Mouse (Mus musculus): Measurements from ENCODE around the gene Eln. TPM values are rescaled to one million over a fixed set of nuclear protein-coding genes. Genes with fewer than 3 reads are reported as not detected.

Eln gene
- total and polyA plus RNA-seq, 2 experiments: 0.37 to 4.0 TPM

DNA sequence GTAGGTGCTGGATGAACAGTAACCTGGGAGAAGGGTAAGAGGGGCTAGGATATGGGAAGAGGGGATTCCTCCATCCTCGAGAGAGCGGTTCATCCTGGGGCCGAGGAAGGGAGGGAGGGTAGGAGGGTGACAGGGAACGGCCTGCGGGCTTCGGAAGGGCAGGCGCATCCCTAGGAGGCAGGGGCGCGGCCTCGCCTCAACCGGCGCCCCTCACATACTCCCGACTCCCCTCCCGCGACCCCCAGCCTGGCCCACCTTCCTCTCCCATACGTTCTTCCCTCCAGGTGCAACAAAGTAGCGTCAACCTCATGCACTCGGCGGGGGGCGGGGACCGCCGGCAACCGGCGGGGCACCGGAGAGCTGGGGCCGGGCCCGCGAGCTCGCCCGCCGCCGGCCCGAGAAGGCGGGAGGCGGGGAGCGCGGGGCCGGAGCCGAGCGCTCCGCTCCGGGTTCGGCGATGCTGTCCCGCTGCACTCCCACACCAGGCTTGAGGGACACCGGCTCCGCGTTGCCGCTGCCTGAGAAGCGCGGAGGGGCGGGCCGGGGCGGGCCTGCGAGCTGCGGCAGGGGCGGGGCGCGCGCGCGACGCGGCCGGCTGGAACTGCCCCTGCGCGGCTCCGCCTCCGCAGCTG is 58.9 kb downstream of the Eln start, which contains the start of gene Limk1:
Limk1 (minus strand) TSS at position 513 of the 632 bp plus-strand sequence.
- H3K27ac ChIP-seq (replicated peaks; ENCODE audit: insufficient read depth, low read depth, low read length): no peak within 1 kb of the TSS
- under 1% methylated on average over 53 of the region's 69 CpGs for WGBS
- no peak for TF ChIP-seq CTCF (IDR thresholded peaks at IDR 0.05; ENCODE audit: low read depth, low read length)
- no peak for TF ChIP-seq POLR2A (IDR thresholded peaks at IDR 0.05; ENCODE audit: extremely low read depth, insufficient read depth, low read length)

DNA sequence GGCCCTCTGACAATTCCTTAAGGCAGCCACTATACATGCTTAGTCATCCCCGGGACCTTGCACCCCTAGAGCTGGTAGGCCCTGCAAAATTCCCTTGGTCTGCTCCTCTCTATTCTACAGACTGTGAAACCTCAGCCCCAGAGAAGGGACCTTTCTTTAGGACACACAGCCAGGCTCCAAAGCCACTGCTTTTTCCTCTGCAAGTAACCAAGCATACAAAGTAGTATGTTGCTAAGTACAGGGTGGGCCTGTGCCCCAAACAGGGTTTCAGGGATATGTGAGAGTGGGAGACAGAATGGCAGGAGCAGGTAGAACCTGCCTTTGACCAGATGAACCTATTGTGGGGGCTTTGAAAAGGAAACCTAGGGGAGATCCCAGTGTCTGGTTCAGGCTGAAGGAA is 59.9 kb downstream of the Eln start:
- DNase-seq (ENCODE audit: extremely low read depth, low read depth, low spot score): no peak
- no peaks in the 10 kb centered on the region for H3K79me2 ChIP-seq (ENCODE audit: control insufficient read depth, insufficient read depth, low read length)
- H3K27me3 ChIP-seq (ENCODE audit: control insufficient read depth, insufficient read depth, low read length): no peaks in the 10 kb centered on the region
- no peaks in the 10 kb centered on the region for H3K36me3 ChIP-seq (ENCODE audit: control insufficient read depth, insufficient read depth, low read length)
- TF ChIP-seq POLR2A (IDR thresholded peaks at IDR 0.05; ENCODE audit: extremely low read depth, insufficient read depth, low read length): no peak
- no peaks in the 10 kb centered on the region for H3K4me1 ChIP-seq (ENCODE audit: control insufficient read depth, insufficient read depth, low read length)
- no peak overlapping the region for H3K4me3 ChIP-seq (ENCODE audit: insufficient read depth, low read depth, low read length)
- no peak overlapping the region for H3K9ac ChIP-seq (ENCODE audit: low read depth, low read length)
- H3K27ac ChIP-seq (replicated peaks; ENCODE audit: insufficient read depth, low read depth, low read length): no peak overlapping the region
- WGBS: 84% methylated on average over 1 of the region's 1 CpGs

More for the DNA sequence above, 58.9 kb downstream of the Eln start, which contains the start of gene Limk1:
- Histone ChIP-seq H3K4me1 (ENCODE audit: control insufficient read depth, insufficient read depth, low read length) (no peaks in the 10 kb centered on the region), H3K79me2 (ENCODE audit: control insufficient read depth, insufficient read depth, low read length) (no peaks in the 10 kb centered on the region), H3K36me3 (ENCODE audit: control insufficient read depth, insufficient read depth, low read length) (no peaks in the 10 kb centered on the region), H3K9ac (ENCODE audit: low read depth, low read length) (peak within 1 kb of the TSS; percentile 61), H3K27me3 (ENCODE audit: control insufficient read depth, insufficient read depth, low read length) (no peaks in the 10 kb centered on the region), H3K4me3 (ENCODE audit: insufficient read depth, low read depth, low read length) (peak within 1 kb of the TSS; percentile 67)
- no peak for DNase-seq (ENCODE audit: extremely low read depth, low read depth, low spot score)

DNA sequence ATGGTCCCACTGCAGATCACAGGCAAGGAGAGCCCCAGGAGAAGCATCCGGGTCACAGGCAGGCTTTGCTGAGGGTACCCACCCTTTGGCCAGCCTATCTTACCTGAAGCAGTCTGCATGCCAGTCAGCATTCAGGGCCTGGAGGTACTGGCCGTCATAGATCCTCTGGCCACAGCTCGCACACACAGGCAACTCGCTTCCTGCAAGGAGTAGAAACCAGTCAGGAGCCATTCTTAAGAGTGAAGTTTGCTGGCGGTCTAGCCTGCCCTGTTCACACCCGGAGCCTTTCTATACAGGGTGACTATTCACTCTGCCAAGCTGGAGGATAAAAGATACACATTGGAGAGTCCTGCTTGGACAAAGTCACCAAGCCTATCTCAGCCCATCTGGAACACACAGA is 60.6 kb downstream of the Eln start:
- Histone ChIP-seq H3K27ac (replicated peaks; ENCODE audit: insufficient read depth, low read depth, low read length) (no peak overlapping the region), H3K4me1 (ENCODE audit: control insufficient read depth, insufficient read depth, low read length) (no peaks in the 10 kb centered on the region), H3K4me3 (ENCODE audit: insufficient read depth, low read depth, low read length) (no peak overlapping the region), H3K79me2 (ENCODE audit: control insufficient read depth, insufficient read depth, low read length) (no peaks in the 10 kb centered on the region), H3K9ac (ENCODE audit: low read depth, low read length) (no peak overlapping the region), H3K36me3 (ENCODE audit: control insufficient read depth, insufficient read depth, low read length) (no peaks in the 10 kb centered on the region), H3K27me3 (ENCODE audit: control insufficient read depth, insufficient read depth, low read length) (no peaks in the 10 kb centered on the region)
- no peak for TF ChIP-seq POLR2A (IDR thresholded peaks at IDR 0.05; ENCODE audit: extremely low read depth, insufficient read depth, low read length)
- no peak for TF ChIP-seq CTCF (IDR thresholded peaks at IDR 0.05; ENCODE audit: low read depth, low read length)
- 95% methylated on average over 6 of the region's 6 CpGs for WGBS
- DNase-seq (ENCODE audit: extremely low read depth, low read depth, low spot score): no peak

DNA sequence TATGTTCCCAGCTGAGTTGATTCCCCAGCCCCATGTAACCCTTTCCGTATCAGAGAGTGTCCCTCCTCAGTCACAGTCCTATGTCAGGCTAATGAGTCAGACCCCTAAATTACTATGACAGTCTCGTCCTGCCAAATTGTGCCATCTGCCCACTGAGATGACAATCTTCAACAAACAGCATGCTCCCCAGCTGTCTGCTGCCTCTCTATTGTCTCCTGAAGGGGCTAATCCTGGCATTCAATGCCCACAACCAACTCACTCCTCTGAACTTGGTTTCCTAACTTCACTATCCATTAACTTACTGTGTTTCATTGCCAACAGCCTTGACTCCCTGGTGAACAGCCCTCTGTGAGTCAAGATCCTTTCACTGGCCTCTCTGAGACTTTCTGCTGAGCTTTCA is 62.7 kb downstream of the Eln start:
- Histone ChIP-seq H3K27me3 (ENCODE audit: control insufficient read depth, insufficient read depth, low read length) (no peaks in the 10 kb centered on the region), H3K4me3 (ENCODE audit: insufficient read depth, low read depth, low read length) (no peak overlapping the region), H3K36me3 (ENCODE audit: control insufficient read depth, insufficient read depth, low read length) (no peaks in the 10 kb centered on the region), H3K27ac (replicated peaks; ENCODE audit: insufficient read depth, low read depth, low read length) (no peak overlapping the region), H3K4me1 (ENCODE audit: control insufficient read depth, insufficient read depth, low read length) (peaks cover 6% of the 10 kb centered on the region), H3K79me2 (ENCODE audit: control insufficient read depth, insufficient read depth, low read length) (no peaks in the 10 kb centered on the region), H3K9ac (ENCODE audit: low read depth, low read length) (no peak overlapping the region)
- TF ChIP-seq CTCF (IDR thresholded peaks at IDR 0.05; ENCODE audit: low read depth, low read length): no peak
- TF ChIP-seq POLR2A (IDR thresholded peaks at IDR 0.05; ENCODE audit: extremely low read depth, insufficient read depth, low read length): no peak
- 94% methylated on average over 2 of the region's 2 CpGs for WGBS
- peak; percentile 48 for DNase-seq (ENCODE audit: extremely low read depth, low read depth, low spot score)

DNA sequence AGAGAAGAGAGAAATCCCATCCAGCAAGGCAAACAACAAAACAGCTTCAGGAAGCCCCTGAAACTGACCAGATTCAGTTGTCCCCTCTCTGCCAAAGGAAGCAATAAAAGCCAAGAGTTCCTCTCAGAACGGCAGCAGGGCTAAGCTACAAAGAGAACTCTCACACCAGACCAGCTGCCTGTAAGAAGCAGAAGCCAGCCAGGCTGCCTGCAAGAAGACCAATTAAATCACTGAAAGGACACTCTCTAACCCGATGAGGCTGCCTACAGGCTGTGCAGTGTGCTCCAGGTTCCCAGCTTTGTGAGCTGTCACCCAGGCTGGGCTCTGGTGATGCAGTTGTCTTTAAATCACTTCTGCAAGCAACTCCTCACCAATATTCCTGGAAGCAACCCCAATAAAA is 63.3 kb downstream of the Eln start:
- Histone ChIP-seq H3K27me3 (ENCODE audit: control insufficient read depth, insufficient read depth, low read length) (no peaks in the 10 kb centered on the region), H3K79me2 (ENCODE audit: control insufficient read depth, insufficient read depth, low read length) (no peaks in the 10 kb centered on the region), H3K4me1 (ENCODE audit: control insufficient read depth, insufficient read depth, low read length) (peaks cover 6% of the 10 kb centered on the region), H3K36me3 (ENCODE audit: control insufficient read depth, insufficient read depth, low read length) (no peaks in the 10 kb centered on the region), H3K4me3 (ENCODE audit: insufficient read depth, low read depth, low read length) (no peak overlapping the region), H3K9ac (ENCODE audit: low read depth, low read length) (no peak overlapping the region), H3K27ac (replicated peaks; ENCODE audit: insufficient read depth, low read depth, low read length) (no peak overlapping the region)
- TF ChIP-seq CTCF (IDR thresholded peaks at IDR 0.05; ENCODE audit: low read depth, low read length): no peak
- TF ChIP-seq POLR2A (IDR thresholded peaks at IDR 0.05; ENCODE audit: extremely low read depth, insufficient read depth, low read length): no peak
- no peak for DNase-seq (ENCODE audit: extremely low read depth, low read depth, low spot score)
- WGBS: 77% methylated on average over 2 of the region's 2 CpGs

DNA sequence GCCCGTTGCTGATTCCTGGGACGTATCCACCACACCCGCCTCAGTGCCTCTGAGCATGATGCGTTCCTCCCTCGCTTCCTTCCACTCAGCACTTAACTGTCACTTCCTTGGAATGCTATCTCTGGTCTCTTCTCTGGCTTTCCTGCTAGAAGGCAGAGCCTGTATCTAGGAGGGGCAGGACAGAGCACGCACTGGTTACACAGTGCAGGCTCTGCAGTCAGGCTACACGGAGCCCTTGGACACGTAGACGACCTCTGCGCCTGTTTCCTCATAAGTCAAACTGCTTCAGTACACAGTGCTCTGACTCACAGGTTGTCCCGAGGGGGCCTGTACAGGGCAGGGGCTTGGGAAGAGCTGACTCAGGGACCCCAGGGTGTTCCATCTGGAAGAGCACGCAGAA is 66.9 kb downstream of the Eln start:
- Histone ChIP-seq H3K79me2 (ENCODE audit: control insufficient read depth, insufficient read depth, low read length) (no peaks in the 10 kb centered on the region), H3K4me3 (ENCODE audit: insufficient read depth, low read depth, low read length) (no peak overlapping the region), H3K27me3 (ENCODE audit: control insufficient read depth, insufficient read depth, low read length) (no peaks in the 10 kb centered on the region), H3K36me3 (ENCODE audit: control insufficient read depth, insufficient read depth, low read length) (no peaks in the 10 kb centered on the region), H3K9ac (ENCODE audit: low read depth, low read length) (peak overlapping the region; percentile 7; the same call in 1 of the 2 replicates), H3K4me1 (ENCODE audit: control insufficient read depth, insufficient read depth, low read length) (peaks cover 8% of the 10 kb centered on the region), H3K27ac (replicated peaks; ENCODE audit: insufficient read depth, low read depth, low read length) (peak overlapping the region; percentile 58)
- 57% methylated on average over 12 of the region's 12 CpGs for WGBS
- TF ChIP-seq POLR2A (IDR thresholded peaks at IDR 0.05; ENCODE audit: extremely low read depth, insufficient read depth, low read length) (no peak), CTCF (IDR thresholded peaks at IDR 0.05; ENCODE audit: low read depth, low read length) (no peak)
- peak; percentile 53 for DNase-seq (ENCODE audit: extremely low read depth, low read depth, low spot score)

Data from liver, adult 2 months (tissue).